Mouse (Mus musculus): ENCODE measurements at regions not wholly inside any gene's neighbourhood (a gene's known extent, or its start where the extent isn't known, plus 50 kb on each side); places are given as distances from the start of the nearest gene placed in this dataset.

DNA sequence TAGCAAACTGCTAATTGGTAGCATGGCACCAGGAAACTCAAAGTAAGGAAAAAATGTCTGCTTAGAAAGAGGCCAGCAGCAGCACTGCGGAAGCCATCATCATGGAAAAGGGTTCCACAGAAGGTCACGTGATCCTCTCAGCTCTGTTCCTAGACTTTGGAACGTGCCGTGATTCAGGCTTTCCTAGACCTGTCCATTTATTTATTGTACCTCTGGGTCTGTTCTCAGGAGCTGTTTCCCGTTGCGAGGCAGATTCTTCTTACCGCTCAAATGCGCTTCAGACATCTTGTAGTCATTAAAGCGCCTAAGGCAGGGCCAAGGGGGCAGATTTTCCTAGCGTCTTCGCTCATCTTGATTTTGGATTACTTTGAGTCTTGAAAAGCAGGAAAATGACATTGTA lies 365.0 kb upstream of the Adgrl2 start:
- Histone ChIP-seq H3K36me3 (ENCODE audit: control insufficient read depth, insufficient read depth, low read length) (no peaks in the 10 kb centered on the region), H3K27ac (ENCODE audit: control insufficient read depth, insufficient read depth, low read length) (no peak overlapping the region), H3K4me1 (replicated peaks; ENCODE audit: control insufficient read depth, insufficient read depth, low read length) (no peaks in the 10 kb centered on the region), H3K27me3 (ENCODE audit: control insufficient read depth, insufficient read depth, low read length) (no peaks in the 10 kb centered on the region), H3K4me3 (ENCODE audit: control insufficient read depth, insufficient read depth, low read length) (no peak overlapping the region)
- DNase-seq = no peak
- no peak for TF ChIP-seq POLR2A (IDR thresholded peaks at IDR 0.05; ENCODE audit: control insufficient read depth, extremely low read depth, insufficient read depth, low read length, poor library complexity)
- no peak for TF ChIP-seq CTCF (IDR thresholded peaks at IDR 0.05; ENCODE audit: borderline replicate concordance, control insufficient read depth, extremely low read depth, insufficient read depth, low read length, poor library complexity)
- WGBS = 98% methylated on average over 11 of the region's 11 CpGs

DNA sequence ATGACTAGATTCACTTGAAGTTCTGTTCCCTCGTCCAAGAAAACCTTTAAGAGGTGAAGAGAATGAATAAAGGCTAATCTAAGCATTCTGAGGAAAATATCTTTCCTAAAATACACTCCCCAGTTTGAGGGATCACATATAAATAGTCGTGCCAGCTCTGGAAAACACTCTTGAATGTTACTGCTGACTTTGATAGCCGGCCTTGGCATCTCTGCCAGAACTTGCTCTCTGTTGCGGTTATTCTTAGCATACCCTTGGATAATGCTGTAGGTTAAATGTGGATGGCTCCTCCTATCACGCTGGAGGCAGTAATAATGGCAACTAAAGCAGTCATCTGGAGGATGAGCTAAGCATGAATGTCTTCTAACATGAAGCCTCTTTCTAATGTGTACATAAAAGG lies 363.6 kb upstream of the Adgrl2 start:
- Histone ChIP-seq H3K27ac (ENCODE audit: control insufficient read depth, insufficient read depth, low read length) (no peak overlapping the region), H3K27me3 (ENCODE audit: control insufficient read depth, insufficient read depth, low read length) (no peaks in the 10 kb centered on the region), H3K36me3 (ENCODE audit: control insufficient read depth, insufficient read depth, low read length) (no peaks in the 10 kb centered on the region), H3K4me1 (replicated peaks; ENCODE audit: control insufficient read depth, insufficient read depth, low read length) (no peaks in the 10 kb centered on the region), H3K4me3 (ENCODE audit: control insufficient read depth, insufficient read depth, low read length) (no peak overlapping the region)
- 93% methylated on average over 5 of the region's 5 CpGs for WGBS
- no peak for DNase-seq
- TF ChIP-seq CTCF (IDR thresholded peaks at IDR 0.05; ENCODE audit: borderline replicate concordance, control insufficient read depth, extremely low read depth, insufficient read depth, low read length, poor library complexity) (no peak), POLR2A (IDR thresholded peaks at IDR 0.05; ENCODE audit: control insufficient read depth, extremely low read depth, insufficient read depth, low read length, poor library complexity) (no peak)

DNA sequence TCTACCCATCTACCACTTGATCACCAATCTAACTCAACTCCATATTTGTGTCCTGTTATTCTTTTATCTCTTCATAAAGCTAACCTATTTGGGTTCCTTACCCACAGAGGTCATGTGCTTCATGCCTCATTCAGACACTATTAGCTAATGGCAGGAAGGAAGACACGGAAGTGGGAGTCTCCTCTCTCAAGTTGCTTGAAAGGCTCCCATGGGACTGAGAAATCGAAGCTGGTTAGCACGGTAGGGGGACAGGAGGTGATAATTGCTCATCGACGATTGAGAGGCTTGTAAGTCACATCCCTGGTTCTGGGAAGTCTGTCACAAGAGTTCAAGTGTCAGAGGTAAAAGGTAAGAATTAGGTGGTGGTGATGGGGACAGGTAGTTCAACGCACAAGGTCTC lies 362.2 kb upstream of the Adgrl2 start:
- Histone ChIP-seq H3K27ac (ENCODE audit: control insufficient read depth, insufficient read depth, low read length) (no peak overlapping the region), H3K36me3 (ENCODE audit: control insufficient read depth, insufficient read depth, low read length) (no peaks in the 10 kb centered on the region), H3K4me1 (replicated peaks; ENCODE audit: control insufficient read depth, insufficient read depth, low read length) (no peaks in the 10 kb centered on the region), H3K4me3 (ENCODE audit: control insufficient read depth, insufficient read depth, low read length) (no peak overlapping the region), H3K27me3 (ENCODE audit: control insufficient read depth, insufficient read depth, low read length) (no peaks in the 10 kb centered on the region)
- WGBS = 82% methylated on average over 6 of the region's 6 CpGs
- TF ChIP-seq CTCF (IDR thresholded peaks at IDR 0.05; ENCODE audit: borderline replicate concordance, control insufficient read depth, extremely low read depth, insufficient read depth, low read length, poor library complexity) = no peak
- no peak for TF ChIP-seq POLR2A (IDR thresholded peaks at IDR 0.05; ENCODE audit: control insufficient read depth, extremely low read depth, insufficient read depth, low read length, poor library complexity)
- DNase-seq = no peak

DNA sequence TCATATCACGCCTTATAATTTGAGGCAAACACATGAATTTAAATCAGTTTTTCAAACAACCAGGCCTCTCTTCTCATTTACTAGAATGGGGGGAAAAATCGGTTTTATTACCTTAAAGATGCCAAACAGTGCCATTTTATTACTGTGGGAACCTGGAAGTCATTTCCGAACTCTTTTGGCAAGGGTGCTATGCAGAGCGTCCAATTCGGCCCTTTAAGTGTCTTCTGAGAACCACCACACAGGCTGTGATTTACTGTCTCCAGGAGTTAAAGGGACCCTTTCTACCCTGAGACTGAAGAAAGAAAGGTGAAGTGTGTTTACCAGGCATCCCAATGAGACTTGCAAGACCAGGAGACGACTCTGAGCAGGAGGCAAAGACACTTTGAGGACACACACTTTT lies 359.4 kb upstream of the Adgrl2 start:
- WGBS = 78% methylated on average over 6 of the region's 6 CpGs
- Histone ChIP-seq H3K4me1 (replicated peaks; ENCODE audit: control insufficient read depth, insufficient read depth, low read length) (no peaks in the 10 kb centered on the region), H3K36me3 (ENCODE audit: control insufficient read depth, insufficient read depth, low read length) (no peaks in the 10 kb centered on the region), H3K27ac (ENCODE audit: control insufficient read depth, insufficient read depth, low read length) (no peak overlapping the region), H3K27me3 (ENCODE audit: control insufficient read depth, insufficient read depth, low read length) (no peaks in the 10 kb centered on the region), H3K4me3 (ENCODE audit: control insufficient read depth, insufficient read depth, low read length) (no peak overlapping the region)
- TF ChIP-seq CTCF (IDR thresholded peaks at IDR 0.05; ENCODE audit: borderline replicate concordance, control insufficient read depth, extremely low read depth, insufficient read depth, low read length, poor library complexity) = no peak
- no peak for TF ChIP-seq POLR2A (IDR thresholded peaks at IDR 0.05; ENCODE audit: control insufficient read depth, extremely low read depth, insufficient read depth, low read length, poor library complexity)
- DNase-seq = no peak

DNA sequence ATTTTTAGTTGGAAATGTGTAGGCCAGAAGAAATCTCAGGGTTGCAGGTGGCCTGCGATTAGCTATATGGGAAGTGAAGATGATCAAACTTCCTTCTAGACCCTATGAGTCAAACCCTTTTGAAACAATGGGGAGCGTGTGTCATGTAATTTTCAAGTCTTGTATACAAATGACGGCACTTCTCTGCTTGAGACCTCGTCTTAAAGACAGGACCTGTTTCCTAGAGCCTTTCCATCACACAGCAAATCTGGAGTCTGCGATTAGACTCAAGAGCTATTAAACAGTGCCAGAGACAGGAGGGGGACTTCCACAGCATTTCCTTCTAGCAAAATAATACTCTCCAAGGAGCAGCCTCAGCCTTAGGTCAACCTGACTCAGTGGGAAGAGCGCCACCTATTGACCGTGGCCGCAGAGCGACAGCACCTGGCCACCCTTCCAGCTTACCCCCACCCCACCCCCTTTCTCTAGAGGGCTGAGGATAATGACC lies 358.9 kb upstream of the Adgrl2 start:
- no peaks in the 10 kb centered on the region for H3K27me3 ChIP-seq (ENCODE audit: control insufficient read depth, insufficient read depth, low read length)
- H3K4me1 ChIP-seq (replicated peaks; ENCODE audit: control insufficient read depth, insufficient read depth, low read length) = no peaks in the 10 kb centered on the region
- no peak overlapping the region for H3K4me3 ChIP-seq (ENCODE audit: control insufficient read depth, insufficient read depth, low read length)
- H3K36me3 ChIP-seq (ENCODE audit: control insufficient read depth, insufficient read depth, low read length) = no peaks in the 10 kb centered on the region
- no peak overlapping the region for H3K27ac ChIP-seq (ENCODE audit: control insufficient read depth, insufficient read depth, low read length)
- WGBS = 34% methylated on average over 9 of the region's 9 CpGs
- DNase-seq = peak; percentile 28
- TF ChIP-seq POLR2A (IDR thresholded peaks at IDR 0.05; ENCODE audit: control insufficient read depth, extremely low read depth, insufficient read depth, low read length, poor library complexity) (no peak), CTCF (IDR thresholded peaks at IDR 0.05; ENCODE audit: borderline replicate concordance, control insufficient read depth, extremely low read depth, insufficient read depth, low read length, poor library complexity) (peak; percentile 61; the same call in 1 of the 2 replicates)

DNA sequence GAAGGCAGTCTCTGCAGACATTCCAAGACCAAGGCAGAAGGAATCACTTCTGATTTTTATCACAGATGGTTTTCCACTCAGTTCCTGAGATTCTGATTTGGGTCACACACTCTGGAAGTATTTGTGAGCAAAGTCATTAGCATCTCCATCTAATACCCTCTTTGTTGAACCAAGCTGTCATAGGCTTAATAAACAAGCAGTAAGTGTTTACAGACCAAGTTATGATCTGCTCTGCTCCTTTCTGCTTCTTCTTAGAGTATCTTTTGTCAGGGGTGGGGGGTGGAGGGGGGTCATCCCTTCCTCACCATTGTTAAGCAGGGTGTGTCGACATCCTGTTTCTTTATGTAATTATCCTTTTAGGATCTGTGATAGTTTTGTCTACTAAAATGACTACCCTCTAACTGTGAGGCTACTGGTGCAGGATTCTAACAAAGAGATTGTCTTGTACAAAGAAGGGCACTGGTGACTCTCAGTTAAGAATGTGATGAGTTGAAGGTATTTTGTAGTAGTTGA lies 358.2 kb upstream of the Adgrl2 start:
- WGBS = 100% methylated on average over 1 of the region's 1 CpGs
- no peak for DNase-seq
- Histone ChIP-seq H3K27ac (ENCODE audit: control insufficient read depth, insufficient read depth, low read length) (no peak overlapping the region), H3K4me3 (ENCODE audit: control insufficient read depth, insufficient read depth, low read length) (no peak overlapping the region), H3K4me1 (replicated peaks; ENCODE audit: control insufficient read depth, insufficient read depth, low read length) (no peaks in the 10 kb centered on the region), H3K36me3 (ENCODE audit: control insufficient read depth, insufficient read depth, low read length) (no peaks in the 10 kb centered on the region), H3K27me3 (ENCODE audit: control insufficient read depth, insufficient read depth, low read length) (no peaks in the 10 kb centered on the region)
- TF ChIP-seq POLR2A (IDR thresholded peaks at IDR 0.05; ENCODE audit: control insufficient read depth, extremely low read depth, insufficient read depth, low read length, poor library complexity) = no peak
- no peak for TF ChIP-seq CTCF (IDR thresholded peaks at IDR 0.05; ENCODE audit: borderline replicate concordance, control insufficient read depth, extremely low read depth, insufficient read depth, low read length, poor library complexity)

Measured in thymus, adult 2 months (tissue).